Mouse (Mus musculus) MEL (cell line): ENCODE data around the gene Pstk.

Experiments
- EP300 ChIP-seq, 2 experiments: IDR thresholded peaks; 2 replicates each; pipeline ENCODE4 v1.6.1; 2011; ENCODE audit warnings: improper control_type of control experiment in 2 of 2, low read length in 2 of 2, low read depth in 1 of 2, mild to moderate bottlenecking in 1 of 2
- MAX ChIP-seq: IDR thresholded peaks from 2 replicates; pipeline ENCODE4 v1.6.1; 2011; ENCODE audit warnings: low read length, improper control_type of control experiment
- MXI1 ChIP-seq: IDR thresholded peaks from 2 replicates; pipeline ENCODE4 v1.6.1; 2011; ENCODE audit warnings: mild to moderate bottlenecking, low read depth, low read length, improper control_type of control experiment
- NRF1 ChIP-seq: IDR thresholded peaks from 2 replicates; pipeline ENCODE4 v1.6.1; 2014; ENCODE audit warnings: low read depth, mild to moderate bottlenecking, inconsistent platforms, low read length, improper control_type of control experiment, moderate library complexity; ENCODE audit not compliant: poor library complexity, insufficient read depth, severe bottlenecking
- POLR2AphosphoS5 ChIP-seq: IDR thresholded peaks from 2 replicates; pipeline ENCODE4 v1.6.1; 2012; ENCODE audit warnings: low read depth, borderline replicate concordance, mild to moderate bottlenecking, inconsistent platforms, low read length, moderate library complexity, mixed read lengths

DNA sequence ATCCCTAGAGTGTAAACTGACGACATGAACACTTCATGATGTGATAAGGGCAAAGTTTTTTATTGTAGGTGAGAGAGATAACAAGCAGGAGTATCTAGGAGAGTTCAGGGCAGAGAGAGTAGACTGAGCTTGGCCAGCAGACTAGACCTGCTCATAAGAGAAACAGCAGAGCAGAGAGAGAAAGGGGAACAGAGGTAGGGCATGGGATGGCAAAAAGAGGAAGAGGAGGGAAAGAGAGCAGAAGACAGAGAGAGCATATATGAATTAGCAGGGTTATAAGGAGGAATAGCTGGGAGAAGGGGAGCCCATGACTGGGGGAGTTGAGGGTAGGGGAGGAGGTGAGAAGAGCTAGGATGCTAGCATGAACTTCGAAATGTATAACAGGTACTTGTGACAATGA lies 39.3 kb upstream of the Pstk start:
- TF ChIP-seq MAX = no peak
- no peak for TF ChIP-seq NRF1
- TF ChIP-seq POLR2AphosphoS5 = no peak
- TF ChIP-seq MXI1 = no peak
- TF ChIP-seq EP300 (IDR thresholded peaks at IDR 0.05; ENCODE audit: low read depth in 1 of 2, low read length in 2 of 2) = no peak
